Mouse (Mus musculus): Measurements from ENCODE around the gene Cdc5l.

DNA sequence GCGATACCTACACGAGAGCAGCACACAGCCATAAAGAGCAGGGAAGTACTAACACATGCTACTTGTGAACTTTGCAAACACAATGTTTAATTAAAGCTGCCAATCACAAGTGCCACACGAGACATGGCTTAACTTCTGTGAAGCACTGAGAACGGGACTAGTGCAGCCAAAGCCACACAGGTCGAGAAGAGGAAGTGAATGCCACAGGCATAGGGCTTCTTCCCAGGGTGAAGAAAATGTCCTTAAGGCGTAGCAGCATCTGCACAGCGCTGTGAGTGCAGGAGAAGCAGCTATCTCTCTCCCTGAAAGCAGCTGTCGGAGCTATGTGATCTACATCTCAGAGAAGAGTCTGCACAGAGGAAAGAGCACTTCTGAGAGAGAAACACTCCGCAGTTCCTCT, 38.9 kb downstream of the Cdc5l start:
- TF ChIP-seq POLR2A (IDR thresholded peaks at IDR 0.05; ENCODE audit: low read depth, low read length): no peak
- no peak for TF ChIP-seq ELF1 (IDR thresholded peaks at IDR 0.05; ENCODE audit: low read depth, low read length)

All from CH12.LX (cell line).